Mouse (Mus musculus): ENCODE results near the gene Pcnx4. TPM values are rescaled to one million over a fixed set of nuclear protein-coding genes. Genes with fewer than 3 reads are reported as not detected.

Gene Pcnx4
- polyA plus RNA-seq (2016; fragmentation: Nextera tagmentation; extraction: Ambion mirVana): 8.5 and 8.7 TPM in 2 replicates

DNA sequence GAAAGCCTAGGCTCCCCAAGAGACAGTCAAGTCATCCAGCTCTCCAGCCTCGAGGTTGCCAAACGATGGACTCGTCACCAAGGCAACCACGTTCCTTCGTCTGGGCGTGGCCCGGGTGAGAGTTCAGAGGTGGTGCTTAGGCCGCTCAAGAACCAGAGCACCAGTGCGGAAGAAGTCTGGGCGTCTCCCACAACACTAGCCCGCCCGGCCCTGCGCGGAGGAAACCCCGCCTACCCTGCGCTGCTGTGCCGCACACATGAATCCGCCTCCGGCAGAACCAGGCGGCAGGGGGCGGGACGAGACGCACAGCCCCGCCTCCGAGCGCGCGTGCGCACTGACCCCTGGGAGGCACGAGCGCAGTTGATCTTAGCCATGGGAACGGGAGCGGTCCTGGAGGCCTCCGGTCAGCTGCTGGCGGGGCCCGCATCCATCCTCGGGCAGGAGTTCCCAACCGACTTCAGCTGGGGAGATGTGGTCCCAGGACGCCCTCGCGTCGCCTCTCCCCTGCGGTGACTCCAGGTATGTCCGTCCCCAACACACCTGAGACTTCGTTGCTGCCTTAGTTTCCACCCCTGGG lies at the start of gene Pcnx4:
Gene Pcnx4 (plus strand): TSS at position 363 of the 577 bp plus-strand sequence.
- Histone ChIP-seq H3K27me3 (replicated peaks) (no peaks in the 10 kb centered on the region), H3K4me2 (peak within 1 kb of the TSS; percentile 83), H3K9me3 (replicated peaks) (no peaks in the 10 kb centered on the region), H3K9ac (peak within 1 kb of the TSS; percentile 83), H3K27ac (ENCODE audit: poor library complexity, severe bottlenecking) (peak within 1 kb of the TSS; percentile 47; the same call in 1 of the 2 replicates), H3K4me3 (peak within 1 kb of the TSS; percentile 65), H3K36me3 (0 out of 2 replicates have a peak, but pooled peaks cover 3% of the 10 kb centered on the region), H3K4me1 (replicated peaks) (peaks cover 5% of the 10 kb centered on the region)
- under 1% methylated on average over 45 of the region's 45 CpGs for WGBS
- ATAC-seq (ENCODE audit: insufficient number of reproducible peaks, low FRiP score): peak; percentile 100

- no peaks in the 10 kb centered on the region for H3K4me1 ChIP-seq (replicated peaks)
- ATAC-seq (ENCODE audit: insufficient number of reproducible peaks, low FRiP score): no peak
- H3K9ac ChIP-seq: no peak overlapping the region
- H3K27ac ChIP-seq (ENCODE audit: poor library complexity, severe bottlenecking): no peak overlapping the region
- no peaks in the 10 kb centered on the region for H3K9me3 ChIP-seq (replicated peaks)
- no peak overlapping the region for H3K4me3 ChIP-seq
- WGBS: 53% methylated on average over 3 of the region's 3 CpGs
- no peaks in the 10 kb centered on the region for H3K36me3 ChIP-seq
- H3K27me3 ChIP-seq (replicated peaks): no peaks in the 10 kb centered on the region
- no peak overlapping the region for H3K4me2 ChIP-seq
Measured at GRCm38 (mm10) chr12:72487498-72487897, 48.7 kb upstream of the Pcnx4 start.

DNA sequence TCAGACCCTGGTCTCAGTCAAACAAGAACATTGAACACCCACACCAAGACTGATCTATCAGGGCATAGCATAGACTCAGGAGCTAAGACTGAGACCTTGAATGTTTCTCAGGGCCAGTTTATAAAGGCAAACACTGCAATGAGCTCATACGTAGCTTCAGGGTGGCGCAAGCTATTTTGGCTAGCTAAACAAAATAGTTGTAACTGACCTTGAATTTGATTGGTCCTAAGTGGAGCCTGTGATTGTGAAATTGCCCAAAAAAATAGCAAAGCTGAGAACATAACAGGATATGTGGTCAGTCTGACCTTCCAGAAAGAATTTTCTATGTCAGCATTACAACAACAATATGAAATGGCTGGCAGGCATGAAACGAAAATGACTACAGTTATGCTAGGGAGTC lies 46.2 kb upstream of the Pcnx4 start:
- Histone ChIP-seq H3K4me2 (no peak overlapping the region), H3K9ac (no peak overlapping the region), H3K9me3 (replicated peaks) (no peaks in the 10 kb centered on the region), H3K4me1 (replicated peaks) (no peaks in the 10 kb centered on the region), H3K27me3 (replicated peaks) (no peaks in the 10 kb centered on the region), H3K36me3 (no peaks in the 10 kb centered on the region), H3K4me3 (no peak overlapping the region), H3K27ac (ENCODE audit: poor library complexity, severe bottlenecking) (no peak overlapping the region)
- 77% methylated on average over 3 of the region's 3 CpGs for WGBS
- no peak for ATAC-seq (ENCODE audit: insufficient number of reproducible peaks, low FRiP score)

- Histone ChIP-seq H3K27ac (ENCODE audit: poor library complexity, severe bottlenecking) (peak overlapping the region; percentile 43), H3K27me3 (replicated peaks) (no peaks in the 10 kb centered on the region), H3K9ac (no peak overlapping the region), H3K36me3 (no peaks in the 10 kb centered on the region), H3K4me1 (replicated peaks) (no peaks in the 10 kb centered on the region), H3K9me3 (replicated peaks) (no peaks in the 10 kb centered on the region), H3K4me2 (no peak overlapping the region), H3K4me3 (no peak overlapping the region)
- 0 out of 2 replicates have a peak, but pooled peaks have one; percentile 45 for ATAC-seq (ENCODE audit: insufficient number of reproducible peaks, low FRiP score)
- 38% methylated on average over 3 of the region's 3 CpGs for WGBS
Measured at GRCm38 (mm10) chr12:72491063-72491719, 45.0 kb upstream of the Pcnx4 start.

DNA sequence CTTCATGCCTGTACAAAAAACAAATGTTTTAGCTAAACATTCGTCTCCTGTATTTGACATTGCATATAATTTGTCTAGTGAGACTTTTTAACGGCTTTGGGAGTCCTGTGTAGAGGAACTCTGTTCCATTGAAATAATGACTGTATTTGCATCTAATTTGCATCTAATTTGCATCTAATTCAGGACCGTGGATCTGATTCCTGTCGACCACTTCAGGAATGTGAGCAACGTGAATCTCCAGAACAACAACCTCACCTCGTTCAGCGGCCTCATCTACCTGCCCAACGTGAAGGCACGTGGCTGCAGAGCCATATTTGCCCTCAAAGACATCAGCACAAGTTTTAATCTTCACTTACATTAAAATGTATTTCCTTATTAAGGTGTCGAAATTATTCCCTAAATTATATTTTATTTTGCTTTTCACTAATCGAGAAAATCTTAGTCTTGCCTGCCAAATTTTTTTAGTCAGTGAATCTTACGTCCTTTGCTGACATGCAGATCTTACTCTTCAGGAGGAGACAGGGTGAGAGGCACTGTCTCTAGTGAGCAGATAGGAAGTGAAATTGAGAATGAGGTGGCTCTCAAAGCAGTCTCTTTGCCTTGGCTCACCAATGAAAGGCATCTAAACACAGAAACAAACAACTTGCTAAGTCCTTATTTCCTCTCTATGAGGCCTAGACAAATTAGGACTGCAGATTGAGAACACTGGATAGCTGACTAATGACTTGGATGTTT lies 39.1 kb upstream of the Pcnx4 start:
- H3K27ac ChIP-seq (ENCODE audit: poor library complexity, severe bottlenecking): no peak overlapping the region
- H3K9me3 ChIP-seq (replicated peaks): no peaks in the 10 kb centered on the region
- WGBS: 71% methylated on average over 12 of the region's 12 CpGs
- H3K4me3 ChIP-seq: no peak overlapping the region
- no peak for ATAC-seq (ENCODE audit: insufficient number of reproducible peaks, low FRiP score)
- H3K9ac ChIP-seq: no peak overlapping the region
- H3K36me3 ChIP-seq: no peaks in the 10 kb centered on the region
- H3K27me3 ChIP-seq (replicated peaks): no peaks in the 10 kb centered on the region
- H3K4me1 ChIP-seq (replicated peaks): no peaks in the 10 kb centered on the region
- H3K4me2 ChIP-seq: no peak overlapping the region

- H3K27ac ChIP-seq (ENCODE audit: poor library complexity, severe bottlenecking): no peak overlapping the region
- H3K4me1 ChIP-seq (replicated peaks): 0 out of 2 replicates have a peak, but pooled peaks cover 7% of the 10 kb centered on the region
- H3K27me3 ChIP-seq (replicated peaks): no peaks in the 10 kb centered on the region
- H3K4me2 ChIP-seq: no peak overlapping the region
- H3K4me3 ChIP-seq: no peak overlapping the region
- no peaks in the 10 kb centered on the region for H3K36me3 ChIP-seq
- no peak for ATAC-seq (ENCODE audit: insufficient number of reproducible peaks, low FRiP score)
- no peaks in the 10 kb centered on the region for H3K9me3 ChIP-seq (replicated peaks)
- no peak overlapping the region for H3K9ac ChIP-seq
- WGBS: 83% methylated on average over 7 of the region's 7 CpGs
Measured at GRCm38 (mm10) chr12:72509606-72510005, 26.6 kb upstream of the Pcnx4 start.

DNA sequence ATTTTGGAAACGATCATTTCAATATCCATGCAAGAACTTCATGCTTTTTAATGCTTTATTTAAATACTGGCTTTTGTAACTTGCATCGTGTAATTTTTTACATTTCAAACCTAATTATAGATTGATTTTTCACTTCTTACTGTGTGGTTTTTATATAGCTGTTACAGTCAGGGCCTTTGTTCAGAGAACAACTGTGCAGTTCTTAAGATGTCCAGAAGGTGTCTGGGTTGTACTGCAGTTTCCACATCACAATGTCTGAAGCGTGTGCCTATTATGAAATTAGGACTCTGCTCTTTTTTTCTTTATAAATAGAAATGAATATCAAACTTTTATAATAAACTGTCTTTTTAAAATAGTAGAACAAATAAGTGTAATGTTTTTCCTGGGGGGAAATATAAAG lies 20.7 kb upstream of the Pcnx4 start:
- Histone ChIP-seq H3K9ac (no peak overlapping the region), H3K4me3 (no peak overlapping the region), H3K4me2 (no peak overlapping the region), H3K4me1 (replicated peaks) (0 out of 2 replicates have a peak, but pooled peaks cover 3% of the 10 kb centered on the region), H3K36me3 (no peaks in the 10 kb centered on the region), H3K27ac (ENCODE audit: poor library complexity, severe bottlenecking) (no peak overlapping the region), H3K9me3 (replicated peaks) (no peaks in the 10 kb centered on the region), H3K27me3 (replicated peaks) (no peaks in the 10 kb centered on the region)
- 62% methylated on average over 3 of the region's 3 CpGs for WGBS
- ATAC-seq (ENCODE audit: insufficient number of reproducible peaks, low FRiP score): no peak

GRCm38 (mm10) chr12:72518114-72518728 lies 18.0 kb upstream of the Pcnx4 start:
- Histone ChIP-seq H3K27me3 (replicated peaks) (no peaks in the 10 kb centered on the region), H3K4me2 (no peak overlapping the region), H3K36me3 (no peaks in the 10 kb centered on the region), H3K9me3 (replicated peaks) (no peaks in the 10 kb centered on the region), H3K27ac (ENCODE audit: poor library complexity, severe bottlenecking) (no peak overlapping the region), H3K9ac (no peak overlapping the region), H3K4me1 (replicated peaks) (no peaks in the 10 kb centered on the region), H3K4me3 (no peak overlapping the region)
- WGBS: 84% methylated on average over 12 of the region's 12 CpGs
- no peak for ATAC-seq (ENCODE audit: insufficient number of reproducible peaks, low FRiP score)

DNA sequence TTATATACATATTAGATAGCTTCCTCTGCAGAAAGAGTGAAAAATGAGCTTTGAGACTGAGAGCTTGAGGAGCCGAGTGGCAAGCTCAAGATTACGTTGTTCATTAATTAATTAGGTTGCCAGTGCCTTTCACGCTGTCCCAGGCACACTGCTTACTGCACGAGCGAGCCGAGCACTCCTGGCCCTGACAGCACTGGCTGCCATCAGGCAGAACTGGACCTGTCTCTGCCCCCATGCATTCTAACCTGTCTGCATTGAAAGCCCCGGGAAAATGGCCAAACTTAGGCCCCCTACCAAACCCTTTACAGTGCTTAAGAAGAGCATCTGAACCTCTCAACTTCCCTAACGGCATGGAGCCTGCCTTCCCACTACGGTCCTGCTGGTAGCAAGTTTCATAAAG lies 16.8 kb upstream of the Pcnx4 start:
- Histone ChIP-seq H3K4me3 (no peak overlapping the region), H3K9ac (no peak overlapping the region)

DNA sequence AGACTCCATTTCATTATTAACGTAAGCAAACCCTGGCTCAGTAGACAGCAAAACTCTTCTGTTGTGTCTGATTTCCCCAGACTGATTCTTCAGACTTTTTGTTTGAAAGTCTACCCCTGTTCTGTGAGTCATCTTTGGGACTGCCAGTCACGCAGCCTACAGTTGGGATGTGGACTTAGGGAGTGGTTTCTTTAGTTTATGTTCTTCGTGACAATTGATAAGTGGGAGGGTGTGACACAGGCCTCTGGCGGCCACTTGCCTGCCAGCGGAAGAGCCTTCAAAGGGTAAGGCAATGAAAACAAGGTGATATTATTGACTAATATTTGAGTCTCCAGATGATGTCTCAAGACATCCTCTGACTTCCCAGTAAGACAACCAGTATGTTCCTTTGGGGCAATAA lies 16.3 kb upstream of the Pcnx4 start:
- ATAC-seq (ENCODE audit: insufficient number of reproducible peaks, low FRiP score): no peak
- WGBS: 59% methylated on average over 5 of the region's 5 CpGs
- Histone ChIP-seq H3K36me3 (no peaks in the 10 kb centered on the region), H3K9ac (no peak overlapping the region), H3K4me1 (replicated peaks) (no peaks in the 10 kb centered on the region), H3K27ac (ENCODE audit: poor library complexity, severe bottlenecking) (no peak overlapping the region), H3K4me2 (no peak overlapping the region), H3K27me3 (replicated peaks) (no peaks in the 10 kb centered on the region), H3K4me3 (no peak overlapping the region), H3K9me3 (replicated peaks) (no peaks in the 10 kb centered on the region)

More for the DNA sequence above, 16.8 kb upstream of the Pcnx4 start:
- 73% methylated on average over 9 of the region's 9 CpGs for WGBS
- Histone ChIP-seq H3K27ac (ENCODE audit: poor library complexity, severe bottlenecking) (no peak overlapping the region), H3K4me1 (replicated peaks) (no peaks in the 10 kb centered on the region), H3K9me3 (replicated peaks) (no peaks in the 10 kb centered on the region), H3K27me3 (replicated peaks) (no peaks in the 10 kb centered on the region), H3K4me2 (no peak overlapping the region), H3K36me3 (no peaks in the 10 kb centered on the region)
- no peak for ATAC-seq (ENCODE audit: insufficient number of reproducible peaks, low FRiP score)

- no peaks in the 10 kb centered on the region for H3K36me3 ChIP-seq
Measured at GRCm38 (mm10) chr12:72520645-72521044, 15.5 kb upstream of the Pcnx4 start.

More at GRCm38 (mm10) chr12:72520645-72521044, 15.5 kb upstream of the Pcnx4 start:
- no peak overlapping the region for H3K4me2 ChIP-seq
- H3K4me3 ChIP-seq: no peak overlapping the region
- 4% methylated on average over 2 of the region's 2 CpGs for WGBS
- no peak for ATAC-seq (ENCODE audit: insufficient number of reproducible peaks, low FRiP score)
- H3K27me3 ChIP-seq (replicated peaks): no peaks in the 10 kb centered on the region
- no peak overlapping the region for H3K27ac ChIP-seq (ENCODE audit: poor library complexity, severe bottlenecking)
- no peaks in the 10 kb centered on the region for H3K4me1 ChIP-seq (replicated peaks)
- no peaks in the 10 kb centered on the region for H3K9me3 ChIP-seq (replicated peaks)
- H3K9ac ChIP-seq: no peak overlapping the region

Measured in heart, embryonic 12.5 days (tissue).